Mouse (Mus musculus) gastrocnemius, postnatal 25 days (tissue): Measurements from ENCODE around the gene H2-Q7. TPM values are rescaled to one million over a fixed set of nuclear protein-coding genes. Genes with fewer than 3 reads are reported as not detected.
"Not testable (repeated sequence)": the region's sequence is repeated elsewhere in the genome, so short reads cannot be mapped to it uniquely, and the experiment has no call there.

Experiments used
- DNase-seq: peaks from one replicate; pipeline ENCODE4 v3.0.0; 2022
- total RNA-seq, 2 experiments: library from RNA; stranded (reverse); gene quantifications; 1 replicate in 1 of 2; 2 replicates in 1 of 2; pipeline ENCODE4 v1.2.3; 2021

H2-Q7 gene
- total RNA-seq, 2 experiments from 2014 or later = 0.38 to 0.70 TPM

DNA sequence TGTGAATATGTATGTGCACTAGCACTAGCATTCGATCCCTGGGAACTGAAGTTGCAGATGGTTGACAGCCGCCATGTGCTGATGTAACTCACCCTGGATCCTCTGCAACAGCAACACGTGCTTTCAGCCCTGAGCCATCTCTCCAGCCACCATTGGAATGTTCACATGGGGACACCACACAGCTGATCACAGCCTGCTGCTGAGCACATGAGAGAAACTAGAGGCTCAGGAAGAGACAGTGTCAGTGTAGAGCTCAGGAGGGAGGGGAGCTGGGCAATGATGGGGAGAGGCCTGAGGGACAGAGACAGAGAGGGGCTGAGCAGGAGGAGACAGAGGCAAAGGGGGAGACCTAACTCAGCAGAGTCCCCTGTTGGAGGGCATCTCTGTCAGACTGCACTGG is 3.4 kb upstream of the H2-Q7 start:
- DNase-seq = not testable (repeated sequence)

DNA sequence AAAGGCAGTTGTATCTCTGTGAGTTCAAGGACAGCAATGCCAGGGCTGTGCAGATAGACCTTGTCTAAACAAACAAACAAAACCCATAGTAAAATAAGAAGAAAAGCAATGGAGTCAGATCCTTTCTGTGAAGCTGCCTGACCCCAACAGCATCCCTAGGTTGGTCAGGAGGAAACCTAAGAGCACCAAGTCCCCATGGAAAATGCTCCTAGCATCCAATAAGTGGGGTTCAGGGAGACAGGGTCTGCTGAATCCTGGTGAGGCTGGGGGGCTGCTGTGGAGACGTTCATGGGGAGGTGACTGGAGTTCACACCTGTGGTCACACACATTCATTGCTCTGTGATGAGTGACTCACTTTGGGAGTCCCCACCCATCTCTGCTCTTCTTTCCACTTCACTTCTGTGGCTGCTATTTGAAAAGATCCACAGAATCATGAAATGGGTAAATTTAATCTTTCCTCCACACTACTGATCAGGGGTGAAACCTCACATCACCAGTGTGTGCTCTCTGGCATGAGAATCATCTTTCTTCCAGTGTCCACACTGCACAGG is 1.5 kb upstream of the H2-Q7 start:
- DNase-seq = not testable (repeated sequence)

DNA sequence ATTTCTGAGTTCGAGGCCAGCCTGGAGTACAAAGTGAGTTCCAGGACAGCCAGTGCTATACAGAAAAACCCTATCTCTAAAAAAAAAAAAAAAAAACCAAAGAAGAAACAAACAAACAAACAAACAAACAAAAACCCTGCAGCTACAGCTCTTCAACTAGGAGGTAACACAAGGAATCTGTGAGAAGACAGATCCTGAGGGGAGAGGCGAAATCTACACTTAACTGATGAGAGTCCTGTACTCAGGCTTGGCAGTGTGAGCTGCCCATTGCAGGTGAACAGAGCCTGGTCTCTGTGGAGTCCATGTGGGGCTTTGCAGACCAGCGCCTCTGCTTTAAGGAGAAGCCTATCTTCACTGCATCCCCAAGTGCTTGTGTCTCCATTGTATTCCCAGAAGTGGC is 560 bp upstream of the H2-Q7 start:
- DNase-seq = not testable (repeated sequence)

DNA sequence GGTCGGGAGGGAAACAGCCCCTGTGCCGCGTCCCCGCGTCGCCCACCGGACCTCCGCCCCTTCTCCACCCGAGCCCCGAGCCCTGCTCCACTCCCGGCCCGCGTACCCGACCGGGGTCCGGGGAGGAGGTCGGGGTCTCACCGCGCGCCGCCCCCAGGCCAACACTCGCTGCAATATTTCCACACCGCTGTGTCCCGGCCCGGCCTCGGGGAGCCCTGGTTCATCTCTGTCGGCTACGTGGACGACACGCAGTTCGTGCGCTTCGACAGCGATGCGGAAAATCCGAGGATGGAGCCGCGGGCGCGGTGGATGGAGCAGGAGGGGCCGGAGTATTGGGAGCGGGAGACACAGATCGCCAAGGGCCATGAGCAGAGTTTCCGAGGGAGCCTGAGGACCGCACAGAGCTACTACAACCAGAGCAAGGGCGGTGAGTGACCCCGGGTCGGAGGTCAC is 366 bp downstream of the H2-Q7 start:
- not testable (repeated sequence) for DNase-seq

DNA sequence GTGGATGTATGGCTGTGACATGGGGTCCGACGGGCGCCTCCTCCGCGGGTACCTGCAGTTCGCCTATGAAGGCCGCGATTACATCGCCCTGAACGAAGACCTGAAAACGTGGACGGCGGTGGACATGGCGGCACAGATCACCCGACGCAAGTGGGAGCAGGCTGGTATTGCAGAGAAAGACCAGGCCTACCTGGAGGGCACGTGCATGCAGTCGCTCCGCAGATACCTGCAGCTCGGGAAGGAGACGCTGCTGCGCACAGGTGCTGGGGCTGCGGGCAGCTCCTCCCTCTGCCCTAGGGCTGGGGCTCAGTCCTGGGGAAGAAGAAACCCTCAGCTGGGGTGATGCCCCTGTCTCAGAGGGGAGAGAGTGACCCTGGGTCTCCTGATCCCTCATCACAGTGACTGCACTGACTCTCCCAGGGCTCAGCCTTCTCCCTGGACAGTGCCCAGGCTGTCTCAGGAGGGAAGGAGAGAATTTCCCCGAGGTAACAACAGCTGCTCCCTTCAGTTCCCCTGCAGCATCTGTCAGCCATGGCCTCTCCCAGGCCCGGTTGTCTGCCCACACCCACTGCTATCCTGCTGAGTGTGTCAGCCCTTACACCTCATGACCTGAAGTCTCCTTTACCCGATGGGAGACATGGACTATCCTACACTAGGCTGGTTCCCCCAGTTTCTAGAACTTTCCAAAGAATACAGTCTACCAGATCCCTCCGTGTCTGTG is 1.1 kb downstream of the H2-Q7 start:
- not testable (repeated sequence) for DNase-seq

DNA sequence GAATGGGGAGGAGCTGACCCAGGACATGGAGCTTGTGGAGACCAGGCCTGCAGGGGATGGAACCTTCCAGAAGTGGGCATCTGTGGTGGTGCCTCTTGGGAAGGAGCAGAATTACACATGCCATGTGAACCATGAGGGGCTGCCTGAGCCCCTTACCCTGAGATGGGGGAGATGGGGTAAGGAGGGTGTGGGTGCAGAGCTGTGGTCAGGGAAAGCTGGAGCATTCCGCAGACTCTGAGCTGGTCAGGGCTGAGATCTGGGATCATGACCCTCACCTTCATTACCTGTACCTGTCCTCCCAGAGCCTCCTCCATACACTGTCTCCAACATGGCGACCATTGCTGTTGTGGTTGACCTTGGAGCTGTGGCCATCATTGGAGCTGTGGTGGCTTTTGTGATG is 3.4 kb downstream of the H2-Q7 start:
- DNase-seq = not testable (repeated sequence)

DNA sequence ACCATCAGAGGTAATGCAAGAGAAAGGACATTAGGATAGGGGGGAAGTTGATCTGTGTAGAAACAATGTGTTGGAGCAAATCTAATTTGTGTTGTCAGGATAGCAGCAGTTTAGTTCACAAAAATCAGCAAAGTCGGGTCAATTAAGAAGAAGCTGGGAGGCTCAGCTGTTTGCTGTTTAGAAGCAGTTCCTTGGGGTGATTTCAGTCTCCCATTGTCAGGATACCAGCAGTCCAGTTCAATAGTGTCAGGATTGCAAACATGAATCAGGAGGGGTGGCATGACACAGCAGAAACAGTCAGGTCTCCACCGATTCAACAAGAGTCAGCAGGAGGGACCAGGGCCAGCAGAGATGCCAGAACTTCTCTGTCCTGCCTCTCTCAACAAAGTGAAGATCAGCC is 5.6 kb downstream of the H2-Q7 start:
- DNase-seq = not testable (repeated sequence)

DNA sequence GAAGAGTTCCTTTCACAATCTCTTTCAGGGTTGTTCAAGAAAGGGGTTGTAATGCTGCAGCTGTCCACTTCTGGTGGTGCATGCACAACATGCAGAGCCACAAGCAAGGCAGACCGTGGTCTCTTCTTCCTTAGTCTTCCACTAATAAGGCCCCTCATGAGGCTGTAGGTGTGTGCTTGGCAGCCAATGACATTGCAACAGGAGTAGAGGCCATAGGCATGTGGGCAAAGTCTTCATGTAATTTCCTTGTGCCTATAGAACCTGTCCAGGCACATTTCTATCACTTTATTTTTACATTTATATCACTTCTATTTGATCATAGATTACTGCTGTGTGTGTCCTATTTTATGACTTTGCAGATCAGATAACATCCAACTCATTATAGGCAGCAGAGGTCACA is 19.3 kb downstream of the H2-Q7 start:
- DNase-seq = not testable (repeated sequence)

DNA sequence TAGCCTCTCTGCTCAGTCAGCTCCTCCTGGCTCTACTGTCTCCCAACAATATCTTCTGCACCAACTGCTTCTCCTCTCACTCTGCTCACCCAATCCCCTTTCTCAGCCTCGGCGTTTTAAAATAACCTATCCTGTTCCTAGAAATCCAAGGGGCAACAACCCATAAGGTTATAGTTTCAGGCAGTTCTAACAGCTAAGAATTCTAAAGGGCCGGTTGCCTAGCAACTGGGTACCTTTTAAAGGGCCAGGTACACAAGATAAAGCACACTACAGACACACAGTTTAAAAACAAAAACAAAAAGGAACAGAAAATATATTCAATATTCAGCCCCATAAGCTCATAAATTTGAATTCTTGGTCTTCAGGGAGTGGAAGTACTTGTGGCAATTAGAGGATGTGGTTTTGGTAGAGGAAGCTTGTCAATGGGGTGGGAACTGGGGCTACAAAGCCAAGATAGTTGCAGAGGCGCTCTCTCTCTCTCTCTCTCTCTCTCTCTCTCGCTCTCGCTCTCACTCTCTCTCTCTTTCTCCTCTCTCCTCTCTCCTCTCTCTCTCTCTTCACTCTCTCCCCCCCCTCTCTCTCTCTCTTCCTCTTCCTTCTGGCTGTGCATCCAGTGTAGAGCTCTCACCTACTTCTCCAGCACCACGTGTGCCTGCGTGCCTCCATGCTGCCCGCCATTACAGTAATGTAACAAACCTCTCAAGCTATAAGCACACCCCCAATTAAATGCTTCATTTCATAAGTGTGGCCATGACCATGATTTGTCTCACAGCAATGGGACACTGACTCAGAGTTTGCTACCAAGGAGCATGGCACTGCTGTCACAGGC is 21.8 kb downstream of the H2-Q7 start:
- not testable (repeated sequence) for DNase-seq

DNA sequence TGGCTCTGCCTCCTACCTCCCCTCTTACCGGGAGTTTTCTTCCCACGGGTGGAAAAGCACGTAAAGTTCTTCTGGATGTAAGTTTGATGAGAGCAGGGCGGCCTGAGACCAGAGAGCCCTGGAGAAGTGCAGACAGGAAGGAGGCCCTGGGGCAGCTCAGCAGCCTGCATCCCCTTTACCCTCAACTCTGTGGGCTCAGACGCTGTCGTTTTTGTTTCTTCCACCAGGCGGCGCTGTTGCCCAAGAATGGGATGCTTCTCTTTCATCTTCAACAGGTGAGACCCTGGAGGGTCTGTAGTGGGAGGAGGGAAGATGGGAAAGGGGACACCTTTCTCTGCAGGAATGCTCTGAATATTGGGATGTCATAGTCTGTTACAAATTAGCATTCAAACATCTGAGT is 26.7 kb downstream of the H2-Q7 start:
- not testable (repeated sequence) for DNase-seq

DNA sequence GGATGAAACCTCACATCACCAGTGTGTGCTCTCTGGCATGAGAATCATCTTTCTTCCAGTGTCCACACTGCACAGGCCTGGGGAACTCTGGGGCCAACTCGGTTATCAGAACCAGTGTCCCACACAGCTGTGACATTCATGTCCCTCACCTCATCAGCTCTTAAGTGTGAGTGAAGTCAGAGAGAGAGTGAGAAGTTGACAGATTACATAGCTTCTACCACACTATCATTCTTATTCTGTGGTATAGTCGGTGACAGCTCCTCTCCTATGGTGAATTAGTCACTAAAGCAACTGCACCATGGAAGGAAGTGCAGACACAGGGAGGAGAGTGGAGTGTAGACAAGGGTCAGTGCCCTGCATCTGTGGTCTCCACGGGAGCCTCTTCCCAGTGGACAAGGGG is 30.0 kb downstream of the H2-Q7 start:
- not testable (repeated sequence) for DNase-seq

DNA sequence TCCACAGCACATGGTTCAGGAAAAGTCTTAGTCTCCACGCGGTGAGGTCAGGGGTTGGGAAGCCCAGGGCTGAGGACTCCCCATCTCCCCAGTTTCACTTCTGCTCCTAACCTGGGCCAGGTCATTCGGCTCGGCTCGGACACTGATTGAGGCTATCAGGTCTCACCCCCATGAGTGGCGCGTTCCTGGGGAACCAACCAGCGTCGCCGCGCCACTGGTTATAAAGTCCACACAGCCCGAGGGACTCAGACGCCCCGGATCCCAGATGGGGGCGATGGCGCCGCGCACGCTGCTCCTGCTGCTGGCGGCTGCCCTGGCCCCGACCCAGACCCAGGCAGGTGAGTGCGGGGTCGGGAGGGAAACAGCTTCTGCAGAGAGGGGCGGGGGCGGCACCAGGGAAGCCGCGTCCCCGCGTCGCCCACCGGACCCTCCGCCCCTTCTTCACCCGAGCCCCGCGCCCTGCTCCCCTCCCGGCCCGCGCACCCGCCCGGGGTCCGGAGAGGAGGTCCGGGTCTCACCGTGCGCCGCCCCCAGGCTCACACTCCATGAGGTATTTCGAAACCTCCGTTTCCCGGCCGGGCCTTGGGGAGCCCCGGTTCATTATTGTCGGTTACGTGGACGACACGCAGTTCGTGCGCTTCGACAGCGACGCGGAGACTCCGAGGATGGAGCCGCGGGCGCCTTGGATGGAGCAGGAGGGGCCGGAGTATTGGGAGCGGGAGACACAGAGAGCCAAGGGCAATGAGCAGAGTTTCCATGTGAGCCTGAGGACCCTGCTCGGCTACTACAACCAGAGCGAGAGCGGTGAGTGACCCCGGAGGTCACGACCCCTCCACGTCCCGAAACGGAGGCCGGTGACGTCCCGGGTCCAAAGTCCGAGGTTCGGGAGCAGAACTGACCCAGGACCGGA is 31.1 kb downstream of the H2-Q7 start, which contains the start of gene H2-Q10:
Gene H2-Q10, plus strand, starts transcription at position 248 of the 910 bp plus-strand sequence.
- DNase-seq = no peak

DNA sequence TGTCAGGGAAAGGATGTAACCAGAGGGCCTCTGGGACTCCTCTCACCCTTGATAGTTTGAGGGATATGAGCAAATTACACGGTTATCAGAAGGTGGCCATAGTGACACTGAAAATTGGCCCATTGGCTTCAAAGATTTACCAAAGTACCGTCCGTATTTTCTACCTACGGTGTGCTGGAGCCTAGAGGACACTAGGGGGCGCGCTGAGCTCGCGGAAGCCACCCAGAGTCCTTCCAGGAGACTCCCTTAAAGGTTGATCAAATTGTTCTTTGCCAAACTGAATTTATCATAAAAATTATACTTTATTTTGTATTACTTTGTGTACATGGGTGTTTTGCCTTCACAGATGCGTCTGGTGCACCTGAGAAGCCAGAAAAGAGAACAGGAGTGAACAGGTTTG is 45.1 kb downstream of the H2-Q7 start:
- DNase-seq = no peak

DNA sequence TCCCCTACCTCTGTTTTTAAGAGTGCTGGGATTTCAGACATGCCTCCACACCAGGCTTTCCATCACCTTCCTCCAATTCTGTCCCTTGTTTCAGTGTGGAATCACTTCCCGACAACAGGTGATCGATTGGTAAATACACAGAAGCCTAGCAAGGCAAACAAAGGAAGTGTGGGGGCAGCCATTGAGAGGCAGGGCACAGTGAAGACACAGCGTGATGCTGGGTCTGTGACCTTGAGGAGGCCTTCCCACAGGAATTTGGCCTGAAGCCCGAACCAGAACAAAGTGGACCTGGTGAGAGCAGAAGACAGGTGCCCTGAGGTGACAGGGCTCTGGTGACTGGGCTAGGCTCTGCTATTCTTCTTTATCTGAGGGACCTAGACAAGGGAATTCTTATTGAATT is 46.7 kb downstream of the H2-Q7 start:
- DNase-seq = no peak

DNA sequence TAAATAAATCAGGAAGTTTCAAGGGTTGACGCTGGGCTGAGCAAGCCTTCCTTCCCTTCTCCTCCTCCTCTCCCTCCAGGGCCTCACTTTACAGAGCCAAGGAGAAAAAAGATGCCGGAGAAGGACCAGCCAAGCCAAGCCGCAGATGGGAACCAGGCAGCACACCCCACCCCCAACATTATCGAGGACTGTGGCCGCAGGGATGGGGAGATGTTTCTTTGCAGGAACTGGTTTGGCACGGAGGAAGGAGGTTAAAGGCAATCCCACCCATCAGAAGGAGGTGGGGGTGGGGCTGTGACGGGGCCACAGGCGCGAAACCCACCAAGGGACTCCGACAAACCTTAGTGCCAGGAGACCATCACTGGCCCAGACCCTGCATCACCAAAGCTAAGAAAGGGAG is 47.8 kb downstream of the H2-Q7 start:
- no peak for DNase-seq

DNA sequence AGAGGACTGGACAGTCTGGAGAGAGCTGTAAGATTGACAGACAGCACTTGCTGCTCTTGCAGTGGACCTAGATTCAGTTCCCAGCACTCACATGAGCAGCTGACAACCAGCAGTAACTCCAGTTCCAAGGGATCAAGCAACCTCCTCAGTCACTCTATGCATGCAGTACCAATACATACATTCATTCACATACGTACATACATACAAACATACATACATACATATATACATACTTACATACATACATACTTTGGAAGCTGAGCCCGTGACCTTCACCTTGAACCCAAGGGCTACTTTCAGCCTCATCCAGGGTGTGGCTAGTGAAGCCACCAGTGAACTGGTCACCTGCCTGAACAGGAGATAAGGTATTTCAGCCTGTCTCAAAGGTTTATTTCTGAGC is 49.1 kb downstream of the H2-Q7 start:
- DNase-seq = no peak

DNA sequence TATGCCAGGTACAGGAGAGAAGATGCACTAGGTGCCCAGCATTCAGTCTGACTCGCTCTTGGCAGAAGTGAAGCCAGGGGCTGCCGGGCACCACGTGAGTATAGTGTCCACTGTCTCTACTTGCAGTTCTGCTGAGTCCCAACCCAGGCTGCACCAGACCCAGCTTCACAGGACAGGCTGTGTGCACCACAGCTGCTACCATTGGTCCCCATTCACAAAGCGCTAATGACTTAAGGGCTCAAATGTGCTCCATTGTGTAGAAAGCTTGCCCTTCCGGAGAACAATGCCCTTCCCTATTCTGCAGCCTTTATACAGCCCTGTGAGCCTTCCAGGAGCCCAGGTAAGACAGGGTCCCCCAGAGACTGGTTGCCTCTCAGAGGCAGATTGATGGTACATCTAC is 51.4 kb downstream of the H2-Q7 start:
- DNase-seq = no peak

Other genes with a start within 250 kb of the H2-Q7 start
- gene Ltb, start 244.7 kb upstream of the H2-Q7 start, total RNA-seq = not detected
- gene Tnf, start 237.1 kb upstream of the H2-Q7 start, total RNA-seq = under 1 TPM in 1 of 2 experiments, not detected in 1; 0.18 TPM
- gene Lta, start 233.8 kb upstream of the H2-Q7 start, total RNA-seq = under 1 TPM in 1 of 2 experiments, not detected in 1; 0.32 TPM
- under 1 TPM in 1 of 2 experiments, not detected in 1; 0.70 TPM for gene Gm16181, start 218.3 kb upstream of the H2-Q7 start, total RNA-seq
- 1 to 10 TPM; 1.9 to 2.3 TPM for gene Atp6v1g2, start 205.5 kb upstream of the H2-Q7 start, total RNA-seq
- gene Nfkbil1, start 203.4 kb upstream of the H2-Q7 start, total RNA-seq = 1 to 10 TPM; 5.6 to 6.8 TPM
- 10 to 100 TPM; 71.5 to 79.1 TPM for gene Ddx39b, start 197.4 kb upstream of the H2-Q7 start, total RNA-seq
- gene H2-D1, start 176.4 kb upstream of the H2-Q7 start, total RNA-seq = 10 to 100 TPM; 30.2 to 57.3 TPM
- gene H2-Q1, start 118.8 kb upstream of the H2-Q7 start, total RNA-seq = under 1 TPM; 0.20 to 0.86 TPM
- gene H2-Q2, start 96.9 kb upstream of the H2-Q7 start, total RNA-seq = under 1 TPM; 0.36 to 0.78 TPM
- gene H2-Q4, start 59.5 kb upstream of the H2-Q7 start, total RNA-seq = 1 to 10 TPM; 2.2 to 3.9 TPM
- not detected for gene H2-Q6, start 14.3 kb upstream of the H2-Q7 start, total RNA-seq
- gene H2-Q10, start 30.9 kb downstream of the H2-Q7 start, total RNA-seq = 1 to 10 TPM in 1 of 2 experiments, under 1 TPM in 1; 0.15 to 1.3 TPM
- under 1 TPM in 1 of 2 experiments, not detected in 1; 0.27 TPM for gene Pou5f1, start 66.9 kb downstream of the H2-Q7 start, total RNA-seq
- 1 to 10 TPM; 1.5 to 2.9 TPM for gene Tcf19, start 77.7 kb downstream of the H2-Q7 start, total RNA-seq
- 1 to 10 TPM; 2.5 to 2.7 TPM for gene Cchcr1, start 77.9 kb downstream of the H2-Q7 start, total RNA-seq
- gene Psors1c2, start 94.0 kb downstream of the H2-Q7 start, total RNA-seq = not detected
- gene Cdsn, start 113.0 kb downstream of the H2-Q7 start, total RNA-seq = under 1 TPM in 1 of 2 experiments, not detected in 1; 0.91 TPM
- gene 2300002M23Rik, start 128.3 kb downstream of the H2-Q7 start, total RNA-seq = not detected
- not detected for gene Sfta2, start 162.4 kb downstream of the H2-Q7 start, total RNA-seq
- not detected for gene Gm9573, start 187.5 kb downstream of the H2-Q7 start, total RNA-seq
- gene Mucl3, start 204.5 kb downstream of the H2-Q7 start, total RNA-seq = not detected
- 10 to 100 TPM in 1 of 2 experiments, 1 to 10 TPM in 1; 9.9 to 14.7 TPM for gene Vars2, start 228.4 kb downstream of the H2-Q7 start, total RNA-seq
- 10 to 100 TPM; 14.7 to 15.3 TPM for gene Gtf2h4, start 234.6 kb downstream of the H2-Q7 start, total RNA-seq